Mouse (Mus musculus): ENCODE results near the gene Arl3. TPM values are rescaled to one million over a fixed set of nuclear protein-coding genes. Genes with fewer than 3 reads are reported as not detected.

The Arl3 gene
- total and polyA plus RNA-seq, 3 experiments, result 24.1 to 46.5 (median 45.3) TPM

DNA sequence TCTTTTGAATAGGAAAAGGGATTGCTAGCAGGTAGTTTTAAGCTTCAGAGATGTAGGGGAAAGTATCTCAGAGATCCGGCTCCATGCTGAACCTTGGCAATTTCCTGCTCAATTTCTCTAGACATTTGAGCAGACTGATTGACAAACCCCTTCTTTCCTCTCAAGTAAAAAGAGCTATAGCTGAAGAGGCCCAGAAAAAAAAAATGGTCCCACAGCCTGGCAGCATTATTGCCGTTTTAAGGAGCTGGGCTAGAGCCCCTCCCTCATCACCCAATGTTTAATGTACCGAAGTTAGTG, 73.5 kb downstream of the Arl3 start (continued):
- TF ChIP-seq ZKSCAN1 (IDR thresholded peaks at IDR 0.05; ENCODE audit: borderline replicate concordance, low read depth, low read length) (no peak), NRF1 (IDR thresholded peaks at IDR 0.05; ENCODE audit: low read depth, low read length) (no peak)

DNA sequence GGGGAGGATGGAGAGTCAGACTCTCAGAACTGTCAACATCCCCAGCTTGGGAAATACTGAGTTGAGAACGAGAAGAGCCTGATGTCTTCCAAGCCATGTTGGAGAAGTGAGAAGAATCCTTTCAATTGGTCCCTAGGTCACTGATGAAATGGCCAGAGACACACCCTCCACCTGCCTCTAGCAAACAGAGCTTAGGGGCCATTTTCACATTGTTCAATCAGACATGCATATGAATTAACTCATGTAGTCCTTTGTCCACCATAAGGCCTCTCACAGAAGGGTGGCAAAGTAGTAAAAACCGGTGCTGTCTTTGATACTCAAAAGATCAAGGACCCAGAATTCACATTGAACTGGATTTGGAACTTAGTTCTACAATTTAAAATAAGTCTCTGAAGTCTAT, 75.8 kb downstream of the Arl3 start:
- dilution Hi-C loops (cut with MboI; ENCODE audit: extremely low pct_ligation_motif_present, extremely low pct_unique_long_range_greater_than_20kb, low sequenced_read_pairs) (no loop called here), in situ Hi-C loops (cut with MboI; ENCODE audit: low pct_ligation_motif_present, low pct_unique_long_range_greater_than_20kb, low sequenced_read_pairs) (no loop called here)
- no peak overlapping the region for H3K9ac ChIP-seq (ENCODE audit: insufficient read depth, low read depth)
- no peaks in the 10 kb centered on the region for H3K36me3 ChIP-seq (replicated peaks in 1 of 2; ENCODE audit: control insufficient read depth in 1 of 2, insufficient read depth in 1 of 2, low read length in 1 of 2)
- no peaks in the 10 kb centered on the region for H3K27me3 ChIP-seq (replicated peaks)
- H3K9me3 ChIP-seq (replicated peaks; ENCODE audit: low read length), result no peaks in the 10 kb centered on the region
- H3K4me2 ChIP-seq (ENCODE audit: insufficient read depth, low read depth, poor library complexity, severe bottlenecking), result no peak overlapping the region
- H3K79me2 ChIP-seq (replicated peaks; ENCODE audit: control insufficient read depth, extremely low read depth, insufficient read depth, poor library complexity, severe bottlenecking), result peaks cover 1% of the 10 kb centered on the region
- H3K4me3 ChIP-seq (replicated peaks in 1 of 3; ENCODE audit: low read depth in 2 of 3, low read length in 2 of 3, poor library complexity in 1 of 3), result no peak overlapping the region
- no peak overlapping the region for H3K27ac ChIP-seq (ENCODE audit: insufficient read depth, low read depth)
- no peak for DNase-seq (ENCODE audit: extremely low read depth)
- no peak for TF ChIP-seq JUND (conservative IDR thresholded peaks at IDR 0.05; ENCODE audit: low read depth, low read length)
- TF ChIP-seq GABPA (IDR thresholded peaks at IDR 0.05; ENCODE audit: insufficient replicate concordance, low read depth, low read length), result no peak
- no peak for TF ChIP-seq CHD1 (IDR thresholded peaks at IDR 0.05; ENCODE audit: low read depth, low read length)
- no peak for TF ChIP-seq EP300 (IDR thresholded peaks at IDR 0.05; ENCODE audit: low read length)
- no peak for TF ChIP-seq SMC3 (IDR thresholded peaks at IDR 0.05; ENCODE audit: low read depth, low read length)
- TF ChIP-seq ZKSCAN1 (IDR thresholded peaks at IDR 0.05; ENCODE audit: borderline replicate concordance, low read depth, low read length), result no peak
- TF ChIP-seq KAT2A (IDR thresholded peaks at IDR 0.05; ENCODE audit: insufficient replicate concordance, low read length), result no peak
- TF ChIP-seq MAX (IDR thresholded peaks at IDR 0.05; ENCODE audit: low read length), result no peak
- H3K4me1 ChIP-seq (ENCODE audit: control insufficient read depth in 1 of 2, insufficient read depth in 2 of 2), result peaks cover 4 to 7% of the 10 kb centered on the region in 2 experiments; a peak in 3 of 4 replicates

DNA sequence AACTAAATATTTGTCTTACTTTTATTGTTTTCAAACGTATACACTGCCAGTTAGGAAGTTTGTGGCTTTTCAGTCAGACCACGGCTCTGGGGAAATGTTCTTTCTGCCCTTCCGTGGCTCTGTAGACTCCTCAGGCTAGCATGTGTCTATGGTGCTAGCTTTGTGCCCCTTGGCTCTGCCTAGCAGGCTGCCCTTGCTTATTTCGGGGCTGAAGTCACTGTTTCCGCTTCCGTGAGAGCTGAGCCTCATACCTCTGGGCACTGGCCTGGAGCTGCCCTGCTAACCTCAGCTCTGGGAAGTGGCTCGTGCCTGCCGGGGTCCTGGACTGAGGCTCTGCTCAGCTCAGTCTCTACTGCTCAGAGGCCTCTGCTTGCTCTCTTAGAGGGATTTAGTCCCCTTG, 77.9 kb downstream of the Arl3 start:
- Histone ChIP-seq H3K9ac (ENCODE audit: insufficient read depth, low read depth) (no peak overlapping the region), H3K27ac (ENCODE audit: insufficient read depth, low read depth) (no peak overlapping the region), H3K9me3 (replicated peaks; ENCODE audit: low read length) (no peaks in the 10 kb centered on the region), H3K36me3 (replicated peaks in 1 of 2; ENCODE audit: control insufficient read depth in 1 of 2, insufficient read depth in 1 of 2, low read length in 1 of 2) (no peaks in the 10 kb centered on the region), H3K4me3 (replicated peaks in 1 of 3; ENCODE audit: low read depth in 2 of 3, low read length in 2 of 3, poor library complexity in 1 of 3) (no peak overlapping the region), H3K4me1 (ENCODE audit: control insufficient read depth in 1 of 2, insufficient read depth in 2 of 2) (peaks cover 4 to 13% of the 10 kb centered on the region in 2 experiments; a peak in 3 of 4 replicates), H3K79me2 (replicated peaks; ENCODE audit: control insufficient read depth, extremely low read depth, insufficient read depth, poor library complexity, severe bottlenecking) (no peaks in the 10 kb centered on the region), H3K27me3 (replicated peaks) (no peaks in the 10 kb centered on the region), H3K4me2 (ENCODE audit: insufficient read depth, low read depth, poor library complexity, severe bottlenecking) (no peak overlapping the region)
- in situ Hi-C loops (cut with MboI; ENCODE audit: low pct_ligation_motif_present, low pct_unique_long_range_greater_than_20kb, low sequenced_read_pairs) (no loop called here), dilution Hi-C loops (cut with MboI; ENCODE audit: extremely low pct_ligation_motif_present, extremely low pct_unique_long_range_greater_than_20kb, low sequenced_read_pairs) (no loop called here)
- no peak for DNase-seq (ENCODE audit: extremely low read depth)
- peak; percentile 13; the same call in 1 of the 2 replicates for TF ChIP-seq BHLHE40 (IDR thresholded peaks at IDR 0.05; ENCODE audit: low read depth, low read length)
- no peak for TF ChIP-seq ZKSCAN1 (IDR thresholded peaks at IDR 0.05; ENCODE audit: borderline replicate concordance, low read depth, low read length)
- TF ChIP-seq NELFE (IDR thresholded peaks at IDR 0.05; ENCODE audit: low read depth, low read length), result no peak
- 0 out of 2 replicates have a peak, but pooled peaks have one; percentile 15 for TF ChIP-seq JUN (IDR thresholded peaks at IDR 0.05; ENCODE audit: insufficient read depth, low read depth, low read length)

Measured in CH12.LX (cell line).